Mouse (Mus musculus): ENCODE results near the gene Elf5. TPM values are rescaled to one million over a fixed set of nuclear protein-coding genes. Genes with fewer than 3 reads are reported as not detected.

Gene Elf5
- polyA plus RNA-seq (2015; fragmentation: Nextera tagmentation; extraction: Ambion mirVana), result not detected in 2 replicates

DNA sequence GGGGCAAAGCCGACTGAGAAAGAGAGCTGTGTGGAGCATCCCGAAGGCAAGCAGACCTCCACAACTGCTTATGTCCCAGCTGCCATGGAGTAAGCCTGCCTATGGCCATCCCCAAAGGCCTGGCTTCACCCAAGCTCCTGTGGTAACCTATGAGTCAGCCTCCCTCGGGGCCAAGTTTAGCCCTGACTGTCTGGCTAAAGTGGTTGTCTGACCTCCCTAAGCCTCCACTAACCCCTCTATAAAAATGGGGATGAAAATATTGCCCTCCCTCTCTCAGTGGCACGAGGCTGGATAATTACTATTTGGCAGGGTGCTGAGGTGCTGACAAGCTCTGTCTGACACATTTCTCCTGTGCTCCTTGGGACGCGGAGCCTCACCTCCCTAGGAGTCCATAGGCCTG lies at the start of gene Elf5:
Elf5 (plus strand) TSS at position 341 of the 400 bp plus-strand sequence.
- 86% methylated on average over 6 of the region's 6 CpGs for WGBS
- no peak for ATAC-seq
- Histone ChIP-seq H3K27me3 (no peaks in the 10 kb centered on the region), H3K9ac (replicated peaks) (no peak within 1 kb of the TSS), H3K9me3 (no peaks in the 10 kb centered on the region), H3K4me3 (replicated peaks) (no peak within 1 kb of the TSS), H3K4me2 (replicated peaks) (no peak within 1 kb of the TSS), H3K4me1 (replicated peaks) (no peaks in the 10 kb centered on the region), H3K36me3 (no peaks in the 10 kb centered on the region), H3K27ac (no peak within 1 kb of the TSS)

GRCm38 (mm10) chr2:103372541-103372940 lies 38.9 kb upstream of the Elf5 start:
- H3K4me3 ChIP-seq (replicated peaks), result no peak overlapping the region
- H3K27ac ChIP-seq, result no peak overlapping the region
- WGBS, result 79% methylated on average over 5 of the region's 5 CpGs
- no peaks in the 10 kb centered on the region for H3K9me3 ChIP-seq
- H3K4me2 ChIP-seq (replicated peaks), result no peak overlapping the region
- no peaks in the 10 kb centered on the region for H3K27me3 ChIP-seq
- 0 out of 2 replicates have a peak, but pooled peaks have one; percentile 40 for ATAC-seq
- H3K9ac ChIP-seq (replicated peaks), result no peak overlapping the region
- no peaks in the 10 kb centered on the region for H3K36me3 ChIP-seq
- no peaks in the 10 kb centered on the region for H3K4me1 ChIP-seq (replicated peaks)

GRCm38 (mm10) chr2:103379502-103380160 lies 31.9 kb upstream of the Elf5 start:
- no peak for ATAC-seq
- H3K9ac ChIP-seq (replicated peaks), result no peak overlapping the region
- H3K4me2 ChIP-seq (replicated peaks), result no peak overlapping the region
- H3K4me3 ChIP-seq (replicated peaks), result no peak overlapping the region
- no peaks in the 10 kb centered on the region for H3K36me3 ChIP-seq
- no peaks in the 10 kb centered on the region for H3K27me3 ChIP-seq
- no peaks in the 10 kb centered on the region for H3K9me3 ChIP-seq
- no peak overlapping the region for H3K27ac ChIP-seq
- WGBS, result 89% methylated on average over 9 of the region's 9 CpGs
- no peaks in the 10 kb centered on the region for H3K4me1 ChIP-seq (replicated peaks)

- Histone ChIP-seq H3K27me3 (no peaks in the 10 kb centered on the region), H3K4me1 (replicated peaks) (no peaks in the 10 kb centered on the region), H3K36me3 (no peaks in the 10 kb centered on the region), H3K4me2 (replicated peaks) (no peak overlapping the region), H3K4me3 (replicated peaks) (no peak overlapping the region), H3K27ac (no peak overlapping the region), H3K9me3 (no peaks in the 10 kb centered on the region), H3K9ac (replicated peaks) (no peak overlapping the region)
- 82% methylated on average over 2 of the region's 2 CpGs for WGBS
- no peak for ATAC-seq
These were observed 29.3 kb upstream of the Elf5 start for GRCm38 (mm10) chr2:103382174-103382573.

DNA sequence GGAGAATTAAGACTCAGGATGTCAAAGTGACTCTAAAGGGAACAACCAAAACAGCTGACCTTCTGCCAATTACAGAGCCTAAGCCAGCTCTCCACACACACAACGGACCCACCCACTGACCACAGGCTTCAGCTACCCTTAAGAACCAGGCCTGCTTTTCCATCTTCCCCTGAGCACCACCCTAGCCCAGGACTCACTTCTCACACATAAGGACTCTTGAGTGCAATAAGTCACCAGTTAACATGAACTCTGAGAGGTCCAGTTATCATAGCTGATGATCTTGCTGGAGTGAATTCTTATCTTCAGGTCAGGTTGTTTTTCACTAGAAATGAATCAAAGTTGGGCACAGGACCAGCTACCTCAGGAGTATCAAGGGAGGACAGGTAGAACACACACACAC lies 23.6 kb upstream of the Elf5 start:
- Histone ChIP-seq H3K4me1 (replicated peaks) (peaks cover 10% of the 10 kb centered on the region), H3K9ac (replicated peaks) (no peak overlapping the region), H3K36me3 (no peaks in the 10 kb centered on the region), H3K4me2 (replicated peaks) (no peak overlapping the region), H3K4me3 (replicated peaks) (no peak overlapping the region), H3K27ac (no peak overlapping the region), H3K9me3 (no peaks in the 10 kb centered on the region), H3K27me3 (no peaks in the 10 kb centered on the region)
- ATAC-seq, result no peak
- 90% methylated on average over 1 of the region's 1 CpGs for WGBS

DNA sequence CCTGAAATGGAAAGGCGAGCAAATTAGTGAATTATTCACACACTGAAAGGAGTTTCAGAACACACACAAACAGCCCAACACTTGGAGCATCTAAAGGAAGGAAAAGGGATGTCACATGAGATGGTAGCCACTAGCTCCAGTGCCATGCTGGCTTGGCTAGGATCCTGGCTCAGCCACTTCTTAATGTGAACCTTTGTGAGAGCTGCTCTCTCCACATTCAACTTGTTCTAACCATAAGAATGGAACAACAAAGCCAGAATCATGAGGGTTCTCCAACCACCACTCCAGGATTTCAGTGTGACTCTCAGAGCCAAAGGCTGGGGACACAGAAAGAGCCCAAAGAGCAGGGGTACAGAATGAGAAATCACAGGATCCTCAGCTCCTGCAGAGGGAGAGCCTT lies 23.2 kb upstream of the Elf5 start:
- no peak for ATAC-seq
- 88% methylated on average over 1 of the region's 1 CpGs for WGBS
- H3K9ac ChIP-seq (replicated peaks), result no peak overlapping the region
- H3K27me3 ChIP-seq, result no peaks in the 10 kb centered on the region
- no peaks in the 10 kb centered on the region for H3K9me3 ChIP-seq
- H3K4me1 ChIP-seq (replicated peaks), result peaks cover 10% of the 10 kb centered on the region
- H3K4me3 ChIP-seq (replicated peaks), result no peak overlapping the region
- H3K4me2 ChIP-seq (replicated peaks), result no peak overlapping the region
- no peak overlapping the region for H3K27ac ChIP-seq
- H3K36me3 ChIP-seq, result no peaks in the 10 kb centered on the region

- Histone ChIP-seq H3K4me2 (replicated peaks) (no peak overlapping the region), H3K36me3 (no peaks in the 10 kb centered on the region), H3K4me1 (replicated peaks) (peaks cover 10% of the 10 kb centered on the region), H3K9me3 (no peaks in the 10 kb centered on the region), H3K4me3 (replicated peaks) (no peak overlapping the region), H3K27me3 (no peaks in the 10 kb centered on the region), H3K9ac (replicated peaks) (no peak overlapping the region), H3K27ac (peak overlapping the region; percentile 19; the same call in 1 of the 2 replicates)
- ATAC-seq, result 0 out of 2 replicates have a peak, but pooled peaks have one; percentile 30
- 33% methylated on average over 4 of the region's 4 CpGs for WGBS
These were observed 21.2 kb upstream of the Elf5 start for GRCm38 (mm10) chr2:103390086-103390988.

- no peak overlapping the region for H3K27ac ChIP-seq
- 95% methylated on average over 3 of the region's 4 CpGs for WGBS
- H3K9me3 ChIP-seq, result no peaks in the 10 kb centered on the region
- no peaks in the 10 kb centered on the region for H3K27me3 ChIP-seq
- H3K4me2 ChIP-seq (replicated peaks), result no peak overlapping the region
- no peaks in the 10 kb centered on the region for H3K36me3 ChIP-seq
- H3K4me3 ChIP-seq (replicated peaks), result no peak overlapping the region
- no peak for ATAC-seq
- H3K4me1 ChIP-seq (replicated peaks), result peaks cover 10% of the 10 kb centered on the region
- no peak overlapping the region for H3K9ac ChIP-seq (replicated peaks)
These were observed 19.9 kb upstream of the Elf5 start for GRCm38 (mm10) chr2:103391626-103392025.

GRCm38 (mm10) chr2:103398110-103398509 lies 13.4 kb upstream of the Elf5 start:
- Histone ChIP-seq H3K9ac (replicated peaks) (no peak overlapping the region), H3K27me3 (no peaks in the 10 kb centered on the region), H3K4me1 (replicated peaks) (0 out of 2 replicates have a peak, but pooled peaks cover 4% of the 10 kb centered on the region), H3K9me3 (no peaks in the 10 kb centered on the region), H3K36me3 (no peaks in the 10 kb centered on the region), H3K4me3 (replicated peaks) (no peak overlapping the region), H3K4me2 (replicated peaks) (no peak overlapping the region), H3K27ac (no peak overlapping the region)
- ATAC-seq, result no peak
- 55% methylated on average over 6 of the region's 6 CpGs for WGBS

- H3K36me3 ChIP-seq, result no peaks in the 10 kb centered on the region
- no peak overlapping the region for H3K4me3 ChIP-seq (replicated peaks)
- H3K4me1 ChIP-seq (replicated peaks), result 0 out of 2 replicates have a peak, but pooled peaks cover 4% of the 10 kb centered on the region
- no peak overlapping the region for H3K27ac ChIP-seq
- no peak overlapping the region for H3K9ac ChIP-seq (replicated peaks)
- H3K4me2 ChIP-seq (replicated peaks), result no peak overlapping the region
- no peaks in the 10 kb centered on the region for H3K9me3 ChIP-seq
- no peak for ATAC-seq
- WGBS, result 66% methylated on average over 4 of the region's 4 CpGs
- no peaks in the 10 kb centered on the region for H3K27me3 ChIP-seq
These were observed 10.8 kb upstream of the Elf5 start for GRCm38 (mm10) chr2:103400691-103401090.

- WGBS, result 87% methylated on average over 3 of the region's 3 CpGs
- ATAC-seq, result no peak
- H3K9ac ChIP-seq (replicated peaks), result no peak overlapping the region
- H3K27me3 ChIP-seq, result no peaks in the 10 kb centered on the region
- no peaks in the 10 kb centered on the region for H3K9me3 ChIP-seq
- no peak overlapping the region for H3K4me2 ChIP-seq (replicated peaks)
- H3K36me3 ChIP-seq, result no peaks in the 10 kb centered on the region
- no peak overlapping the region for H3K4me3 ChIP-seq (replicated peaks)
- H3K27ac ChIP-seq, result no peak overlapping the region
- H3K4me1 ChIP-seq (replicated peaks), result no peaks in the 10 kb centered on the region
These were observed 5.2 kb upstream of the Elf5 start for GRCm38 (mm10) chr2:103406239-103406638.

DNA sequence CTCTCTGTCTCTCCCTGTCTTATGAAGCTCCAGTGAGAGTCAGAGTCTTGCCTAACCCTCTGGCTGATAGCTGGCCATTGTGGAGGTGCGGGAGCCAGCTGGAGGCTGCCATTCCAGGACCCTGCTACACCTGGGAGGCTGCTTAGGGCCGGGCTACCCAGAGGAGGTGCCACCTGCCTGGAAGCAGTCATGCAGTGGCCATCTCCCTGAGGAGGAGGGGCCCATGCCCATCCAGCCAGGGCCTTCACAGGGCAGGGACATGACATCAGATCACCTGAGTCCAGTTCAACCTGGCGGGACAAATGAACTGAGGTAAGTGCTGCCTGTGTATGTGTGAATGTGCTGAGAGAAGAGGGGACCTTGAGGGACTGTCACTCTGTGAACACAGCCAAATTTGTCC lies 328 bp downstream of the Elf5 start:
- H3K27me3 ChIP-seq, result no peaks in the 10 kb centered on the region
- peak; percentile 62; the same call in 1 of the 2 replicates for ATAC-seq
- H3K9me3 ChIP-seq, result no peaks in the 10 kb centered on the region
- no peak overlapping the region for H3K4me2 ChIP-seq (replicated peaks)
- H3K27ac ChIP-seq, result no peak overlapping the region
- no peak overlapping the region for H3K4me3 ChIP-seq (replicated peaks)
- no peak overlapping the region for H3K9ac ChIP-seq (replicated peaks)
- no peaks in the 10 kb centered on the region for H3K36me3 ChIP-seq
- H3K4me1 ChIP-seq (replicated peaks), result no peaks in the 10 kb centered on the region
- WGBS, result 97% methylated on average over 3 of the region's 3 CpGs
